Mouse (Mus musculus): ENCODE results near the gene Ccl6.

The Ccl6 gene

DNA sequence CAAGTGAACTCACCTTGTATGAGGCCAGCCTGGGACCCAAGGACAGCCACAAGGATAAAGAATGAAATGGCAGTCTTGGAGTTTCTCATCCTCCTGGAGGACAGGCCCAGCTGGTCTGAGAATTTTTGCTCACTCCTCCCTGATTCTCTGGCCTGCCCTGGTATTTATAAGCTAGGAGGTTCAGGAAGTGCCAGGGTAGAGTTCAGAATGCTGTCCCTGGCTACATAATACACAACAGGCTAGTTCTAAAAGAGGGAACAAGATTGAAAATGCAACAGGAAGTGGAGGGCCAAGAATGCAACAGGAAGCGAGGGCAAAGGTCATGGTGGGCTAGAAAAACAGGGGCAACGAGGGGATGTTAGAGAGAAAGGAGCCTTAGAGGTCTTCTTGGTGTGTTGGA lies at the start of gene Ccl6:
Gene Ccl6 (minus strand): TSS at position 235 of the 400 bp plus-strand sequence.
- no peak for DNase-seq (ENCODE audit: low spot score)

DNA sequence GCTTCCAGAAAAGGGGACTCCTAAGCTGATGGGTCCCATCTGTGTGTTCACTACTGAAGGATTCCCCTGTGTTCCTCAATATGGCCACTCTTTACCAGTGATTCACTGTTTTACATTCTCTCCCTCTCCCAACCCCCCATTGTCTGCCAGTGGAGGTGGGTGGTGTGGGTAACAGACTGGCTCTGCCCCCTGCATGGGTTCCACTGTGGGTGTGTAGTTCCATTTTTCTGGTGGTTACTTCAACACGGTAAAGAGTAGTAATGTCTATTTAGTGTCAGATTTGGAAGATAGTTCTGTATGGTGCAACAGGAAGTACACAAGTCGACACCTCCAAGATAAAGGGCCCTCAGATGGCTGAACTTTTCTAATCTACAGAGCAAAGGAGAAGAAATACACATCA lies 48.3 kb upstream of the Ccl6 start:
- DNase-seq (ENCODE audit: low spot score): no peak

DNA sequence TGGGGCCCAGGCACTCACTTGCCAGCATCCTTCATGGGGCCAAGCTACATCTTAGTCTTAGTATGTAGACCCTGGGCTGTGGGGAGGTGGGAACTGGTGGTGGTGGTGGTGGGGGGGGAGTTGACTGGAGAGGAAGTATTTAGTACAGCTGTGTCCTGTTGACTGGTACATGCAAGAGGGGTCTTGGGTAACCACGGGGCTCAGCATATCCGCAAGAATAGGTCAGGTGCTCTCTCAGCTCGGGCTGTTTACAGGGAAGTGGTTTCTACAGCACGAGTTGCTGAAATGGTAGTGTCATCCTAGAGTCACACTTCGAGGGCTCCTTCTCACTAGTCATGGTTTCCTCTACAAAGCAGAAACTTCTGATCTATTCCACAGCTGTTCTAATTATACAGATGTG lies 47.3 kb upstream of the Ccl6 start:
- DNase-seq (ENCODE audit: low spot score): peak; percentile 4

DNA sequence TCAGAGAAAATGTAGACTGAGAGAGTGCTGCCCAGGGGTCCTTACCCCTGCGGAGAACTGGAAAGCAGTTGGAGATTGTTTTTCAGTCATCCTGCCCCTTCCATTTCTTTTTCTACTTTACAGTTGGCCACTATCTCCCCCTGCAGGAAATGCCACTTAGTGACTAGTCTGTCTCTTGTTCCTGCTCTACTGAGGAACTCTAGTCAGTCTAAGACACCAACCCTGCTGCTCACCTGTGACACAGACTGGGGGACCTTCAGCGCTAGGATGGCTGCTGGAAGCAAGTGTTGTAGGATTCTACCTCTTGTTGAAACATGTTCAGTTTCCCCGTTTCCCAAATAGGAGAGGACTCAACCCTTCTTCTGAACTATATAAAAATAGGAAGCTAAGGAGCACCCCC lies 46.6 kb upstream of the Ccl6 start:
- no peak for DNase-seq (ENCODE audit: low spot score)

DNA sequence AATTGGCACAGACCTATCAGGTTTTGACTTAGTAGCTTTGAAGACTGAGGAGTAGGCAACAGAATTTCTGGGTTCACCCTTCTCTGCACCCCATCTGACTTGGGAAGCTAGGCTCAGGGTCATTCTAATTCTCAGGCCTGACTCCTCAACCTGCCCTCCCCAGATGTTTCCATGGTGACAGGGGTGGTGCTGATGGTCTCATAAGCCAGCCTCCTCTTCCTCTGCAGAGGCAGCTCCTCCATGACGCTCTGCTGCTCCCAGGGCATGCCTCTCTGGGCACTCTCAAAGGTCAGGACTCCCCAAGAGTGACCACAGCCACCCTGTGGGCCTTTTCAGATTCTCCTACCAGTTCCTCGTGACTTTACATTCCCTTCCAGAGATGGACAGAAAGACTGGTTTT lies 46.0 kb upstream of the Ccl6 start:
- no peak for DNase-seq (ENCODE audit: low spot score)

DNA sequence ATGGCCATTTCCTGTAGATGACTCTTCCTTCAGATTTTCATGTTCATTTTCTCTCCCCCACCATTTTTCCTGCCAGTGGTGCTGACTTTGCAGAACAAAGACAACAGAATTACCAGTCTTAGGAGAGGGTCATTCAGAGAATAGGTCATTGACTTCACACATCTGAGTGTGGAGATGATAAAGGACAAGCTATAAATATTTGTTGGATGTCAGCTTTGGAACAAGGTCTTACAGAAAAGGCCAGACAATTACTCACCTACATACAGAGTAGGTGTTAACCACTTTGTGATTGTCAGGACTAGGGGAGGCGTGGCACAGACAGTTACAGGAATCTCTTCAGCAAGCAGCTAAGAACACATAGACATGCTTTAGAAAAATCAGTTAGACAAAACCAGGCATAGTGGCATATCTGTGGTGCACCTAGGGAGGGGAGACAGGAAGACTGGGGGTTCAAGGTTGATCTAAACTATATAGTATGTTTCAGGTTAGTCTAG lies 43.9 kb upstream of the Ccl6 start:
- no peak for DNase-seq (ENCODE audit: low spot score)

DNA sequence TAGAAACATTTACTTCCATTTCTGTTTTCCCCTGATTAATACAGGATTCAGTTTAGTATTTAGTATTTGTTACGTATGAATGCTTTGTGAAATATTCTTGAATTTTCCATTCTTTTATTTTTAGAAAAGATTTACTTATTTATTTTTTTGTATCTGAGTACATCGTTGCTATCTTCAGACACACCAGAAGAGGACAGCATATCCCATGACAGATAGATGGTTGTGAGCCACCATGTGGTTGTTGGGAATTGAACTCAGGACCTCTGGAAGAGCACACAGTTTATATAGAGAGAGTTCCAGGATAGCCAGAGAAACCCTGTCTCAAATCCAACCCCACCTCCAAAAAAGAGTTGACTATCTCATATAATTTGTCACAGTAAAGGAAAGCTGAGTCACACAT lies 42.0 kb upstream of the Ccl6 start:
- DNase-seq (ENCODE audit: low spot score): no peak

DNA sequence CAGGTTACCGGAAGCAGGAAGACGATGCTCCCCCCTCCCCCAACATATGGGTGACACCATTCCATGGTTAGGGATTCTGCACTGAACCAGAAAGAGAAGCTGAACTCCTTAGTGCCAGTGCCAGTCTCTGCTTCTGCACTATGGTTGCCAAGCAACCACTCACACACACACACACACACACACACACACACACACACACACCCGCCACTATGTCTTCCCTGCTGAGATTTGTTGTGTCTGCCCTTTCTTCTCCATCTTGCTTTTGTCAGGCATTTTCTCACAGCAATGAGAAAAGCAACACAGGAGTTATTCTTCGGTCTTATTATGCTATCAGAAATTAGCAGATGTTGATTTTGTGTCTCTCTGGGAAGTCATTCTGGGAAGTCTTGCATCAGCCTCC lies 41.5 kb upstream of the Ccl6 start:
- no peak for DNase-seq (ENCODE audit: low spot score)

DNA sequence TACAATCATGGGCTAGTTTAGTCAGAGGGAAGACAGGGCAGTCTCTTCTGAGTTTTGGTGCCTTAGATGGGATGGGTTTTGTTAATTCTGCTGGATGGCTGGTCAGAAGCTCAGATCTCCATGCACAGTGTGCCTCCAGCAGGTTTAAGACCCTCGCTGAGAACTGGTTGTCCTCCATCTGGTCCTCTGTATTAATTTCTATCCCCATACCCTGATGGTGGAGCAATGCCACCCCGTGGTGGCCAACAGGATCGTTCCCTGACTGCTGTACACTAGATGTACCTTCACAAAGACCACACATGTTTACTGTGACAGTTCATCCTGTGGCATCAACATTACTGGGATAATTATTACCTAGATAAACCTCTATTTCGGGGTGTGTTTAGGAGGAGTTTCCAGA lies 39.9 kb upstream of the Ccl6 start:
- DNase-seq (ENCODE audit: low spot score): no peak

DNA sequence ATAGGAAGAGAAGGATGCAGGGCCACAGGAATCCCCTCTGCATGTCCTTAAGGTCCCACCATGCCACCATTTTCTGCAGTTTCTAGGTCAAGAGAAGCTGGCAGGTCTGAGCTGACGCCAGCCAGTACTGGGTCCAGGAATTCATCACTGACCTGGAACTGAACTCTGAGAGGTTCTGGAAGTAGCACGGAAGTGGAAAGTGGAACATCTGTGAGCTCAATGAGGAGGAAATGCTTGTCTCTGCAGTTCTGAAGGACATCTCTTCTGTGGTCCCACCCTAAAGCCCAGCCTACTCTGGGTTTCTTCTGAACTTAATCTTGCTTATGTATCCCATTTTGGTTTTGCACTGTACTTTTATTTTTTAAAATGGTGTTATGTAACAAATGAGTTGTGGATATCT lies 38.2 kb upstream of the Ccl6 start:
- no peak for DNase-seq (ENCODE audit: low spot score)

DNA sequence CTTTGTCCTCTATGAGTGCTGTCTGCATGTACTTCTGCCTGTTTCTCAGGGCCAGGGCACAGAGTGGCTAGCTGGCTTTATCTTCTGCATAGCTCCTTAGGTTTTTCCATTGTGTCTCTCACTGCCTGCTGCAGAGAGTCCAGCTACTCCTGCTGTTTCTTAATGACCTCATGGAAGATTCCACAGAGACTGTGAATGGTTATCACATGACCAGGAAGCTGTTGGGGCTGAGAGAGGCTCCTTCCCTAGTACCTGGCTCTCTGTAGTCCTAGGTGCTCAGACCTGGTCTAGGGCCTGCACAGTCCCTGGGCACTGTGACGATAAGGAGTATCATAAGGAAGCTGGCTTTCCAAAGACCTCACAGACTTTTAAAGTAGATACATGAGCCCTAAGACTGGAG lies 37.7 kb upstream of the Ccl6 start:
- DNase-seq (ENCODE audit: low spot score): no peak

DNA sequence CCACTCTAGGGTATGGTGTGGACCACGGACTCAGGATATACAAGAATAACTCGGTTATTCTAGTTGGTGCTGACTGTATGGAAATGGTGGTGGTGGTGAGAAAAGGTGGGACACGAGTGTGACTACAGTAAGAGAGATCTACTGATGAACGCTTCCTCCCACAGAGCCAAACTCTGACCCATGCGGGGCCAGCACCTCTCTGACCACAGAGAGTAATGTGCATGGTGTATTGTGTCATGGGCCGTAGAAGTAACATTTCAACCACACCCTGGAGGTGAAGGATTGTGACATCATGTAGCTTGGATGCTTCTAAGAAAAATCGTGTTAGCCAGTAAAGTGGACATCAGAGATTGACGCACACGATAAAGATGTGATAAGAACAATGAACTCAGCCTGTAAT lies 35.9 kb upstream of the Ccl6 start:
- DNase-seq (ENCODE audit: low spot score): no peak

DNA sequence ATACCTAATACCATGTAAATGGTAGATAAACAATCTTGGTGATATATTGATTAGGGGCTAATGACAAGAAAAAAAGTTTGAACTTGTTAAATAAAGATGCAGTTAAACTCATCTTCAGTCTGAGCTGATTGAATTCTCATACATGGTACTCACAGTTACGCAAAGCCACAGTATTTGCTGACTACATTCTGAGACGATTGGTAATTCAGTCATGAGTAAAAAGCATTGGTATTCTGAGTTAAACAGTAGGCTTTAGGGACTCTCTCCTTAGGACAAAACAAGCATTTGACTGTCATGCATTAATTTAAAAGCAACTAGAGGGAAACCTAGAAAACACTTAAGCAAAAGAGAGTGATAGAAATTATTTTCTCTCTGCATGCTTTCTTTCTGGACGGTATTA lies 30.7 kb upstream of the Ccl6 start:
- DNase-seq (ENCODE audit: low spot score): no peak

DNA sequence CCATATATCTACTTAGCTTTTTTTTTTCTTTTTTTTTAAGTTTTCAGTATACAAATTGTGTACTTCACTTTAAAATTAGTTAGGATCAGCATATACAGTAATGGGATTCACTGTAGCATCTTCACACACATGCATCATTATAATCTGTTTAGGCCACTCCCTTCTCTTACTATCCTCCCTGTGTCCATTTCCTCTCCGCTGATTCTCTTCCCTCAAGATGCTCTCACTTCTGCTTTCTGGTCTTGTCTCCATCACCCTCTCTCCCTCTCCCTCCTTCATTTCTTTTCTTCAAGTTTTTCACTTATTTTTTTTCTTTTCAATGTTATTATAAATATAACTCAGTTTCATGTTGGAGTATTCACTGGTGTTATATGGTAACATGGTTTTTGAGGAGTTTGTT lies 26.1 kb upstream of the Ccl6 start:
- DNase-seq (ENCODE audit: low spot score): no peak

DNA sequence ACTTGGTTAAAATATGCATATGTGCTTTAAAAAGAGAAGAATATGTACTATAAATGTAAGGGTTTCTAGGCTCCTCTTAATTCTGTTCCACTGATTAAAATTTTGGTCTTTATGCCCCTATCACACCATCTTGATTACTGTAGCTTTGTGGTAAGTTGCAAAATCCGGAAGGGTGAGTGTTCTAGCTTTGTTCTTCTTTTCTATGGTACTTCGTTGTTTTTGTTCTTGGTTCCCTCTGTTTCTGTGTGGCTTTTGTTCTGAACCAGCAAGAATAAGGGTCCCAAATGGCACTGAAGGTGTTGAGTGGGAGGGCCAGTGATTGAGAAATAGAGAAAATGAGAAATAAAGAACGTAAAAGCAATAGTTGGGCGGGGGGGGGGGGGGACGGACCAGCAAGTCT lies 25.4 kb upstream of the Ccl6 start:
- DNase-seq (ENCODE audit: low spot score): no peak

DNA sequence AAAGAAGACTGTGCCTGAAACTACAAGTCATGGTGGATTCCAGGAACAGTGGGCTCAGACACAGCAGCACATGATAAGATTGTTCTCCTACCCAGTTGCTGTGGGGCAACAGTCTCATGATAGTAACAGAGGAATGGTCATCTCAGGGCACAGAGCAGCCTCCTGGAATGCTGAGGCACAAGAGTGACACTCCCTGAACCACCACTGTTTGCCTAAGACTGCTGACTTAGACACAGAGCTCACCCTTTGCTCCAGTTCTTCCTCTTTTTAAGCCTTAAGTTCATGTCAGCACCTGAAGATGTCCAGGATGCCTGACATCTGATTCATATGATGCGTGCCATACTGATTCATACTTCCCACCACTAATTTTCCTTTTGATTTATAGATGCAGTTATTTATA lies 23.7 kb upstream of the Ccl6 start:
- DNase-seq (ENCODE audit: low spot score): no peak

DNA sequence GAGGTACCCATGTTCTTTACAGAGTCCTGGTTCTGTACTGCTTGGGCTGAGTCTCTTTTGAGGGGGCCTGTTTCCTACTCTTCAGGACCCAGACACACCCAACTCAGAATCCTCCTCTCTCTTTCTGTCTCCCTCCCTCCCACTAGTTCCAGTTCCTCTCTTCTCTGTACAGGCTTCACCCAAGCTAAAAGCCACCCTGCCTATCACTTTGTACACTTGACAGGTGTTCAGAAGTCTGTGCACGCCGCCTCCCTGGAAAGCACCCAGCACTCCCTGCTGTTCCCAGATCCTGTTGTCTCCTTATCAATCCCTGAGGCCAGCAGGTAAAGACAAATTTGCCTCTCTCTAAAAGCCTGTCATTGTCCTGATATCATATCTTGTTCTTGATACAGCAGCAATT lies 18.0 kb upstream of the Ccl6 start:
- DNase-seq (ENCODE audit: low spot score): no peak

DNA sequence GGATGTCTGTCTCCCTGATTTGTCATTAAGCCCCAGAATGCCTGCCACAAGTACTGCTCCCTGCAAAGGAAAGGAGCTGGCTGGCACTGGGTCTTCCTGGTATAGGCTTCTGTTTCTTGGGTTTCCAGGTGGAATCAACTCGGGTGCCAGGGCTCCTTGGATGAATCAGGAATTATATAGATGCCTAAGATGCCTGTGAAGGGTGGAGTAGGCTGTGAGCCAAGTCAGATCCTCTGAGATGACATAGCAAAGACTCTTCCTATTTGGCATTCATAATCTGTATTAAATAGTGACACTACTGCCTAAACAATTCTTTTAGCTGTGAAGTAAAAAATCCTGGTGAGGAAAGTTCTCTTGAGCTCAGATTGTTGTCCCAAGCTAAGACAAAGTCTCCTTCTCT lies 13.5 kb upstream of the Ccl6 start:
- no peak for DNase-seq (ENCODE audit: low spot score)

DNA sequence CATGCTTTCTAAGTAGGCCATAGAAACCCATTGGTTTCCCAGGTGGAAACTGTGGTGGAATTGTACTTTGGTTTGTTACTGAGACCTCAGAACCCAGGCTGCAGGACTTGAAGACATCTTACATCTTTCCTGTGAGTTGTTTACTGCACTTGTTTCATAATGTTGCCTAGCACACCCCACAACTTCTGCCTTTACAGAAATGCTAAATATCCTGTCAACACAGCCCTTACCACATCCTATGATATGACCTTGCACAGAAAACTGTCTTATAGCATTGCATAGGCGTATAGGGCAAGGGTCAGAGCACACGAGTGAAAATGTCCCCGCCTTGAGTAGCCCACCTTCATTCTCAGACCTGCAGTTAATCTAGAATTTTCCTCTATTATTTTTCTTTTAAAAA lies 12.6 kb upstream of the Ccl6 start:
- DNase-seq (ENCODE audit: low spot score): no peak

DNA sequence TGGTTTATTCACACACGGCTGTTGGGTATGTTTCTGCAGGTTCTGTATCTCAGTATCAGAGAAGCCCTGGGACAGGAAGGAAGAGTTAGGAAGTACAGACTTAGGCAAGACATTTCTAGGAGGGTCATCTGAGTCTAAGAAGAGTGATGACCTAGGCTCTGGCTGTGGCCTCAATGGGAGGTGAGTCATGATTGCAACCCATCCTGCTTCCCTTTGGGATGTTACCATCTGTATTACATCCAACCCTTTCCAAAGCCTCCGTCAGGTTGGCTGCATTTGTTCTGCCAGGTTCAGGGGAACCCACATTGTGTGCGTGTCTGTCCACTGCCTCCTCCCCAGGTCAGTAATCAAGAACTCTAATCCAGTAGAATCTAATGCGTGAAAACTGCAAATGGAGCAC lies 11.8 kb upstream of the Ccl6 start:
- no peak for DNase-seq (ENCODE audit: low spot score)

DNA sequence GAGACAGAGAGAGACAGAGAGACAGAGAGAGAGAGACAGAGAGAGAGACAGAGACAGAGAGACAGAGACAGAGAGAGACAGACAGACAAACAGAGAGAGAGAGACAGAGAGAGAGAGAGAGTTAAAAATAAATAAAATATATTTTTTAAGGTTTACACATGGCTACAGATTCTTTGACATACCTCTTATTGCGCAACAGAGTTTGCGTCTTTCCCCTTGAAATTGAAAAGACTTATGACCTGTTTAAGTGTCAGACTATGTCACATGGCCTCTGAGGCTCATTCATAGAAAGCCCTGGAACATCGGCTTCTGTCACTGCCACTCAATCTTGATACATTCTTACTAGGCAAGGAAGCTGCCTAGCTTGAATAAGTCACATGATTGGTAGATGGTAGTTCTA lies 10.5 kb upstream of the Ccl6 start:
- DNase-seq (ENCODE audit: low spot score): no peak

DNA sequence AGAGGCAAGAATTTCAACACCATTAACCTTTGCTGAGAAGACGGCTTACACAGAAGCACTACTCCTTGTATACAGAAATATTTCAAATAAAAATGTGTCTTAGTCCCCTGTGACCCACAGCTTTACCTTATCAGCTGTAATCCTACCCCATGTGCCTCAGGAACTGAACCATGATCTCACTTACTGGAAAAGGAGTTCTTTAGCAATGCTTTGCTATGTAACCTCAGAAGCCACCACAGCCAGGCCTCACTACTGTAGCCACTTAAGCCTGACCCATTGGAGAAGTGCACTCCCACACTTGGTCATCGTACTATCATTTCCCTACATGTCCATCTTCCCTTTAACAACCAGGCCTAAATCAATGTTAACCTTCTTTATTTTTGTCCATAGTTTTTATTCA lies 7.7 kb upstream of the Ccl6 start:
- no peak for DNase-seq (ENCODE audit: low spot score)

DNA sequence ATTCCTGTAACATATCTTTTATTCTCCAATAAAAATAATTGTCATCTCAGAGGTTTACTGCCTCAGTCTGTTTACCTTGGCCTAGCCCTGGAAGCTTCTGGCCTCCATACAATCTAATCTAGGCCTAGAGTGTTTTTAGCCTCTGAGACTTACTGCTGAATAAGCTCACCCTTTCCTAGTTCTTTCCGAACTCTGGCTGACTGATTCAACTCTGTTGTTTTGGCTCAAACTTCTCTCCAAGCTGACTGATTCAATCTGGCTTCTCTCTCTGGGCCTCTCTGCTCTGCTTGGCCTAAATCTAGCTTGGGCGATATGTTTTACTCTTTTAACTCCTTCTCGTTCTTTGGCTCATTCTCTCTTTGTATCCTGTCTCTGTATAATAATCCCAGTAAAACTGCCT lies 6.1 kb upstream of the Ccl6 start:
- DNase-seq (ENCODE audit: low spot score): no peak

DNA sequence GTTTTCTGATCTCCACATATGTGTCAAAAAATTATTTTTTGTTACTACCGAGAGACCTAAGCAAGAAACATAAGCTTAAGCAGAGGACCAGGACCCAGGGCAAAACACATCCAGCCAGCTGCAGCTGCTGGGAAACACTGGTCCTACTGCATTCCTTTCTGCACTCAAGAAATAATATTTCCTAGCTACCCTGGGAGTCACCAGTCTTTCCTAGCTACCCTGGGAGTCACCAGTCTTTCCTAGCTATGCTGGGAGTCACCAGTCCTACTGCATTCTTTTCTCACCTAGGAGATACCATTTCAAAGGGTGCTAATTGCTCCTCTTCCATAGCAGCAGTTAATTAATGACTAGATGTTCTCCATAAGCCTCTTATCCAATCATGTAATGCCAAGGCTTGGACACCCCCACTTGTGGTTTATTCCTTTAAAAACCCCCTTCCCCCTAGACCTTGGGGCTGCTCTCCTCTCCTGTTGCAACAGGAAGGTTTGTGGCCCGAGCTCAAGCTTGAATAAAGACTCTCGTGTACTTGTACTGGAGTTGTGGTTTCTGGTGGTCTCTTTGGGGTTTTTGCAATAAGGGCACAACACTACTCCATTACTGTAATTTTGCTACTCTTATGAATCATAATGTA lies 5.4 kb upstream of the Ccl6 start:
- no peak for DNase-seq (ENCODE audit: low spot score)

DNA sequence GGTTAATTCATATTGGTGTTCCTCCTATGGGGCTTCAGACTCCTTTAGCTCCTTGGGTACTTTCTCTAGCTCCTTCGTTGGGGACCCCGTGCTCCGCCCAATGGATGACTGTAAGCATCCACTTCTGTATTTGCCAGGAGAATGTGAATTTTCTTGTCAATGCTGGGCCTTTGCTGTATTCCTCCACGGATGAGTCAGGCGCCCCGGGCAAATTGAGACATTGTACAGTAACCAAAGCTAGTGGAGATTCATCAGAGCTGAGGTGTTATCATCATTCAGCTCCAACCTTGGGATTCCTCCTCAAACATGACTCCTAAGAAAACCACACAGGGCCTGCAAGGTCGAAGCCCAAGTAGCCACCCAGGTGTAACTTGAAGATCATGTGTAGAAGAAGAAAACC lies 4.9 kb upstream of the Ccl6 start:
- no peak for DNase-seq (ENCODE audit: low spot score)

Data from c-Kit-positive CD71-positive TER-119-positive erythroid progenitor cells, embryonic 14.5 days (primary cell).